Mouse (Mus musculus) mesoderm, embryonic 11.5 days (tissue): ENCODE data around the gene Suco.

ENCODE experiments used
- DNase-seq: peaks from one replicate; pipeline ENCODE4 v3.0.0-alpha.2; 2012; ENCODE audit warnings: low read depth, low spot score

The Suco gene

DNA sequence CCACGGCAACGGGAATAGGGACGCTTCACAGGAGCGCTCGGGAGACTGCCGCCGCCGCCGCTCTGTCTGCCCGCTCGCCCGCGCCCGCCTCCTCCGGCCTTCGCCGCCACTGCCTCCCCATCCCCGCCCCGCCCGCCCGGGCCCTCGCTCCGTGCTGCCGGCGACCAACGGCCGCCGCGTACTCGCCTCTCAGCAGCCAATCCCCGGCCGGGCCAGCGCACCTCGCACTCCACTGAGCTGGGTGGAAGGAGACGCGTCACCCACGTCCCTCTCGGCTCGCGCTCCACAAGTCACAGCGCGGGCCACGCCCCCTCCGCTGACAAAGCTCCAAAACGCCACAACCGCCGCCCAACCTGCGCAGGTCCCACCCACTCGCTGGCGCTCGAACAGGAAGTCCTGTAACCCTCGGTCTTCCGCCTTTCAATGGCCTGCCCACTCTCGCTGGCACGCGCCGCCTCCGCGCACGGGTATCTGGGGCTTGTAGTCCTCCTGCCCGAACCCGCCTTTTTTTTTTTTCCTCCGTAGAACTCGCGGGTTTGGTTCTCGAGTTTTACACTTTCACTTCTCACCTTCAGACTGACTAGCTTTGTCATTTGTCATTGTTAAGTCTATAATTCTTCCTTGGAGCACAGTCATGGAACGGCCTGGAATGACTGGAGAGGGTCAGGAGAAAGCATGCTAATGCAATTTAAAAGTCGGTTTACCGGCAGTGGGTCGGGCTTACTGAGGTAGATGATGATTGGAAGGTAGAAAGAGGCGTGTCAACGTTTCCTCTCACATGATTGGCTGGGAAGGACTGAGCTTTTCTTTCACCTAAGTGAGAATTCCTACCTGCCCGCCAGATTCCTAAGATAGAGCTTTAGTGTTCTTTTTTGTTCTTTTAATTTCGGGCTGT, at the start of gene Suco:
Gene Suco, minus strand, starts transcription at position 130 of the 895 bp plus-strand sequence.
- DNase-seq: peak; percentile 100

DNA sequence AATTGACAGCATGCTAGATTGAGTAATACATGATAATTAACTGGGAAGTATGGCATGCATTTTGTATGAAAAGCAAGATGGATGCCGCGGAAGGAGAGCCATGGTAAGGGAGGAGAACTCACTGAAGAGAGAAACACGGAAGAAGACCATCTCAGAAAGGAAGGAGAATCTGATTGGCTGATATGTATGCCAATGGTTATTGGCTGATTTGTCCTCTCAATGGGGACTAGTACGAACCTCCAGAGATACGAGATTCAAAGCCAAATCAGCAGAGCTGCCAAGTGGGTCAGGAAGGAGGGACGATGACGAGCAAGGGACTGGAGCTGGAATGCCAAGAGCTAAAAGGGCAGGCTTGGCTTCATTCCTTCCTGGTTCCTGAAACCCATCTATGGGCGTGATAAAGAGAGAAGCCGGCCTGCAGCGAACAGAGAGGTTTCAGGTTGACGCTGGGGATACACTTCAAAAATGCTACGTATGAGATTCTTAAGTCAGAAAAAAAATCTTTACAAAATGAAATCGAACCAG, 48.9 kb upstream of the Suco start:
- DNase-seq: no peak

DNA sequence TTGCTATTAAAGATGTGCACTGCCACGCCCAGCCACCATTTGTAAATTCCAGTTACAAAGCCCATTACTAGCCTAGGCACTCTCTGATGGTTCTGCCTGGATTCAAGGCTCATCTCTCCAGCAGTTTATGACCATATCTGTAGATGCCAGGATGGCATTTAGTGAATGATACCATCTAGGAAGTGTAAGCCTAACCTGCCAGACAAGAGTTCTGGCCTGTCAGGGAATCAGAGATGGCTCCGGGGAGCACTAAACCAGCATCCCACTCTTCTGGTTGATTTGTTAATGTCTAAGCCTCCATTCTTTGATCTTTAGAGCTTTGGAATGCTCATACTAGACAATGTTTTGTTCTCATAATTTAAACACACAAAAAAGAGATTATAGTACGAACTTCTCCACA, 47.8 kb upstream of the Suco start:
- no peak for DNase-seq

DNA sequence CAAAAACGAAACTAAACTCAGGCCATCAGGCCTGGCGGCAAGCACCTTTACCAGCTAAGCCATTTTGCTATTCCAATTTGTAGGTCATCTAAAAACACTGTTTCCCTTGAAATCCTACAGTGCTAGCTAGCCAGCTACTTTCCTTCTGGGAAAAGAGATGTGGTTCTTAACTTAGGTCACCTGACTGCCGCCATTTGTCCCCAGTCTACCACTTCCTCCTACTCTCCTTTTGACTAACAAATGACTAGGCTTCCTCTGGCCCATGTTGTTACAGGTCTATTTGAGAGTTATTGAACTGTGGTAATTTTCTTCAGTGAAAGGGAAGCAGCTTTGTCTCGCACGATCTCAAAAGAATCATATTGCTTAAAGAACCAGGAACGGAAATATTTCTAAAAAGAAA, 45.4 kb upstream of the Suco start:
- DNase-seq: no peak

DNA sequence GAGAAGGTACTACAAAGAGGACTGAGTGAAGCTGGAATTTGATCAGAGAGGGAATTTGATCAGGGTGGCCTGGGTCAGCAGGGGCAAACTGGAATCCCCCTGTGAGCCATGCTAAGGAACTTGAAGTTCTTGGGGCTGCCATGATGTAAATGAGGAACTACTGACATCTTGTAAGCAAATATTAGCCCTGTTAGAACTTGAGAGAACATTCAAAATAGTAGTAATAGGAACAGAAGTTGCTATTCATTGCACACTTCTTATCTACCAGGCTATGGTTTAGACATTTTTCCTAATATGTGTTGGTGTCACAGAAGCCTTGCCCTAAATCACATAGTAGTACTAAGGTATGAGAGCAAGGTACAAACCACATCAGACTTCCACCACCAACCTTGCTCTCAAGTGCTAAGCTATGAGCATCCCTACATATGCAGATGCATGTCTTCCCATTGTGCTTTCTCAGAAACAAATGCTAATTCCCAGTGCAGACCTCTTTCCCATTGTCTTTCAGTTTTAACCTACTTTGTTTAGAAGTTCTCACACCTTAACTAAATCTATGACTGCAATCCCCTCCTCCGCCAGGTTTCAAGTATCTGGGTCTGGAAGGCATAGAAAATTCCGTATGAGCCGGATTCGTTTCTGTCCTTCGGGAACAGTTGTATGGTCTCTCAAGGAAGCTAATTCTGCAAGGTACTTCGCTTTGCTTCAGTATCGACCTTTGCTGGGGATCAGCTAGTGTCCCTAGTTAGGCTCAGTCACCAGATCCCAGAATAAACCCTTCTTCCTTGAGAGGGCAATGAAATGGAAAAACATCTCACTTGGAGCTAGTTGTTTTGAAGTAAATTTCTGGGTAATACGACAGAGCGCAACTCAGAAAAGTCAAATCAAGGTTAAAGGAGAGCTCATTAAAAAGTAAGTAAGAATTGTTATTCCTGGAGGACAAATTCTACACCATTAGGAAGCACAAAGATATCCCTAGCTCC, 44.3 kb upstream of the Suco start:
- no peak for DNase-seq

DNA sequence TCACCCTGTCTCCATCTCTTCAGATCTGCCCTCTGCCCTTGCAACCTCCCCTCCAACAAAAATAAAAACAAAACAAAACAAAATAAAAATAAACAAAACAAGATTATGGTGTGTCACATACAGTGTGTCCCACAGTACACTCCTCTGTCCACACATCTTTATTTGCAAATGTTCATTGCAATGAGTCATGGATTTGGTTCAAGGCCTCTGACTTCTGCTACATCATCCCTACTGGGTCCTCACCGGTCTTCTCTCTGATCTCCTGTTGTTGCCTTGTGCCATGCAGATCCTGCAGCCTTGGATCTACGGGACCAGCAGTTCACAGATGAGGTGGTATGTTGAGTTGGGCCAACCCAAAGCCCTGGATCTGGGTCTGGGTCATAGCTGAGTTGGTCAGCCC, 43.1 kb upstream of the Suco start:
- no peak for DNase-seq

DNA sequence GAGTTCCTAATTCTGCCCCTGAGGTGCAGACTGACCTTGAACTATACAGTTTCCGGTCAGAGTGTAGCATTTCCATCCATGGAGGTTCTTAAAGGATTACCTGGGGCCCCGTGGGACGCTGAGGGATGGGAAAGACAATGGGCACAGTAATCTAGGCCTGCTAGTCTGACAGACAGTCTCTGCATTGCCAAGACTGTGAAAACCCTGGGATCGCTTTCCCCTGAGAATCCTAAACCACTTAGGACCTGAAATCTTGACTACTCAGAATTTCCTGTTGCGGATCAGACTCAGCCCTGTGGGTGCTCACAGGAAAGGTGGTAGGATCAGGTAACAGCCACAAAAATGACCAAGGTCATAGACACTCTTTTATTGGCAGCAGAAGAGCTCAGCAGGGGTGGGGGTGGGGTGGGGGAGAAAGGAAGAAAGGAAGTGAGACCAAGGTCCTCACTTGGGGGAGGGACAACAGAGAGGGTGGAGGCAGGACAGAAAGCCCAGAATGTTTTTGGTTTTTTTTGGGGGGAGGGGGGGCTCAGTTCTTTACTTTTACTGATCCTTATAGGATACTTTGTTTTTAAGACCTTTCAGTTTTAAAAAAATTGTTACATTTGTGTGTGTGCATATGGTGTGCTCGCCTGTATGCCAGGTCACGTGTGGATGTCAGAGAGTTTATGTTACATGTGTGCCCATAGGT, 42.3 kb upstream of the Suco start:
- no peak for DNase-seq

DNA sequence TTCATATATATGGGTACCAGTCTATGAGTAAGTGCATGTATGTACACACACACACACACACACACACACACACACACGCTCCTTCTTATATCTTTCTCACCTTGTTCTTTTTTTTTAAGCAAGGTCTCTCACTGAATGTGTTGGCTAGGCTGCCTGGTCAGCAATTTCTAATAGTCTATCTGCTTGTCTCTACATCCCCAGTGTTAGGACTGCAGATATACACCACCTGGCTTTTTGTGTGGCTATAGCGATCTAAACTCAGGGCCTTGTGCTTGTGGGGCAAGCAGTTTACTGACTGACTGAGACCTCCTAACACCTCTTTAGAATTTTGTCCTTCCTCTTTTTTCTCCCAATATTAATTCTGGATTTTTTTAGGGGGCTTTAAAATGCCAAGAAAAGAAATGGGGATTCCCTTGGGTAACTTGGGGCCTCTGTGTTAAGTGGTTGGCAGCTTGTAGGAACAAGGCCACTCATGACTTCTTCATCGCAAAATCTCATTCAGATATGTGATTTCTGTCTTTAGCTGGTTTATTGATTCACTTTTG, 41.5 kb upstream of the Suco start:
- DNase-seq: no peak

DNA sequence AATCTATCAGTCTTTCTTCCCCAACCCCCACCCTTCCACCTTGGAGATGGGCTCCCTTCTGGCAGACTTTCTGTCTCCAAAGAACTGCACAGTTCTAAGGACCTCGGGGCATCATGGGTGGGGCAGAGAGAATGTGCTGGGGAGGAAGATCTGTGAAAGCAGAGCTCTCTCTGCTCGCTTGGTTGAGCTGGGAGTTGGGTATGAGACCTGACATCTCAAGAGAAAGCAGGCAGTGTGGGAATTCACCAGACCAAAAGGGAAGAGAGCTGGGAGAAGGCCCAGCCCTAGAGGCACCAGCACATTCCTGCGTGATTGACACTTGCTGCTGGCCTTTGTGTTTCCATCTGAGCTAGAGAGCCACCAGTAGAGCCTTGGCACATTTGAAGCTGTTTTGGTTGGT, 39.6 kb upstream of the Suco start:
- no peak for DNase-seq

DNA sequence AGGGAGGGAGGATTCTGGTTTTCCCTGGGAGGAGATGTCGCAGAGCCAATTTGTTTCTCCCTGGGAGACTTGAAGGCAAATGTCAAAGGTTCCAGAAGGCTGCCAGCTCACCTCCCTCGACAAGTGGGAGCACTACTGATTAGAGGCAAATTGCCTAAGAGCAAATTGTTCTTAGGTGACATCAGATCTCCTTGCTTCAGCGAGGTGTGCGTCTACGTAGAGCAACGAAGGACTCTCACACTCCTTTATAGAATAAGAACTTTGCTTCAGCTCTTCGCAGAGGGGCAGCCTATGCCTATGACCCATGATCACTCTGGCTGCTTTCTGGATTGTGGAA, 37.1 kb upstream of the Suco start:
- DNase-seq: no peak

DNA sequence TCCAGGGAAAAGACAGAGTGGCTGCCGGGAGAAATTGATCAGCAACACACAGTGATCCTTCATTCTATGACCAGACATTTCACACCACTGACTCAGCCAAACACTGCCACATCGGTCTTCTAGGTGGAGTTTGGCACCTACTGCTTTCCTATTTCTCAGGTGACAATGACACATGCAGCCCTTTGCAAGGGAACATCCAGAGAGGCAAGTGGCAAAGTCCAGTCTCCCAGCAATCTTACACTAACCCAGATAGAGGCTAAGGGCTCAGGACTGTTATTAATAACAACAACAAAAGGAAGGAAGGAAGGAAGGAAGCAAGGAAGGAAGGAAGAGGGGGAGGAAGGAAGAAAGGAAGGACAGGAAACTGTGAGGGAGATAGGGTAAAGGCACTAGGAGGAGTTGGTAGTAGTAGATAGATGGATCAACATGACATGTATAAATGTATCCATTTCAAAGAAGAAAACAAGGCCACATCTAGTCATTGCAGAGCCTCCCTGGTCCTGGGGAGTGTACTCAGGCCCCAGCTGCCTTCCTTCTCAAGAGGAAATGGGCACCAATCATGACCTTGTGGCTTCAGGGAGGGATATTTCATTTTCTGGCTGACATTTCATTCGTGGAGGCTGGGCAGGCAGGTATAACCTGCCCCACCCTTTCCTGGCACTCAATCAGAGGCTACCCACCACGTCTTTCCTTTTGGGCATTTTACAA, 36.6 kb upstream of the Suco start:
- DNase-seq: no peak

DNA sequence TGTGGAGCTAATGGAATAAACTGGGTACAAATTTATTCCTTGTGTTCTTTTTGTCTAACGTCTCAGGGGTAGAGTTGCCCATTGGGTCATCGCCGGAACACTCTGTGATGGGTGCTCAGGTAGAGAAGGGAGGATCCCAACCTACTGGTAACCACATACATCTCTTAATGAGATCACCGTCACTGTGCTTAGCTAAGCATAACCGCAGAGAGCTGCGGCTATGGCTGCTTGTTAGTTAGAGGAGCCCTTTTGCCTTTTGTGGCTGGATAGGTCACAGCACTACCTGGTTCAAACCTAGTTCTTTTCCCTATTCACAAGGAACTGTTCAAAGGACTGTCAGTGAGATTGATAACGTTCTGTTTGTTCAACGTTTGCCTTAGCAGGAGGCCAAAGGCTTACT, 32.6 kb upstream of the Suco start:
- no peak for DNase-seq

DNA sequence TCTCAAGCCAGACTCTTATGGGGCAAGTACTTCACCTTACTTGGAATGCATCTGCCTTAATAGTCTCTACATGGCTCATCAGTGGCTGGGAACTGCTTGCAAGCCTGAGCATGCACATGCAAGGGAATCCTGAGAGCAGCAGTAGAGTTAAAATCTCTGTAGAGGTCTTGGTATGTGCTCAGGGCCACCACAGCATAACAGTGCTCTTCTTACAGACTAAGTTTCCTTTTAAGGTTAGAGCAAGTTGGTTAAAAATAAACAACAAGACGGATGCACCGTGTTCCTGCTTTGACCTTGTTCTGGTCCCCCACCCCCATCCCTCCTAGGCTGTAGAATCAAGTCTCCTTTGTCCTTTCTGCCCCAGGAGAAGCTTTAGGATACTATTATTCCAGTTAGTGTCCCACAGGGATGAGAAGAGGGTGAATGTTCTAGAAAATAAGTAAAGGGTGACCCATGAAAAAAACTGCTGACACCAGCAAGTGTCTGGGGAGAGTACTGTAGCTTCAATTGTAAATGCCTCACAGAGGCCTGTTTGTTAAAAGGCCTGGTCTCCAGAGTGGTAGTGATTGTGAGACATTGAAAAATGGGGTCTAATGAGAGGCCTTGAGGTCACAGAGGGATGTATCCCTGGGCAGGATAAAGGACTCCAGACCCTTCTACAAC, 31.4 kb upstream of the Suco start:
- no peak for DNase-seq

DNA sequence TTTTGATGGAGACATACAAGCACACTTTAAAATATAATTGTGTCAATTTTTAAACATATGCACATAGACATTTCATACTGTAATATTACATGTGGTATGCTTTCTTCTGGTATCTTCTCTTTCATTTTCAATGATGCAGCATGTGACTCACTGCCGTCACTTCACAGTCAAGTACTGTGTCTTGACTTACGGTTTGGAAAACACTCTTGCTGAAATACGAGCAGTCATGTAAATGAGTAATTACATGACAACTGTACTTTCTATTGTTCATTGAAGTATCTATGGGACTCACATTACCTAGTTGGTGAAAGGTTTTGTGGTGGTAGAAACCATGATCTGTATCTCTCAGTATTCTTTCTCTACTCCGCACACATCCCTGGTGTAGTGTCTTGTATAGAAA, 30.6 kb upstream of the Suco start:
- DNase-seq: no peak

DNA sequence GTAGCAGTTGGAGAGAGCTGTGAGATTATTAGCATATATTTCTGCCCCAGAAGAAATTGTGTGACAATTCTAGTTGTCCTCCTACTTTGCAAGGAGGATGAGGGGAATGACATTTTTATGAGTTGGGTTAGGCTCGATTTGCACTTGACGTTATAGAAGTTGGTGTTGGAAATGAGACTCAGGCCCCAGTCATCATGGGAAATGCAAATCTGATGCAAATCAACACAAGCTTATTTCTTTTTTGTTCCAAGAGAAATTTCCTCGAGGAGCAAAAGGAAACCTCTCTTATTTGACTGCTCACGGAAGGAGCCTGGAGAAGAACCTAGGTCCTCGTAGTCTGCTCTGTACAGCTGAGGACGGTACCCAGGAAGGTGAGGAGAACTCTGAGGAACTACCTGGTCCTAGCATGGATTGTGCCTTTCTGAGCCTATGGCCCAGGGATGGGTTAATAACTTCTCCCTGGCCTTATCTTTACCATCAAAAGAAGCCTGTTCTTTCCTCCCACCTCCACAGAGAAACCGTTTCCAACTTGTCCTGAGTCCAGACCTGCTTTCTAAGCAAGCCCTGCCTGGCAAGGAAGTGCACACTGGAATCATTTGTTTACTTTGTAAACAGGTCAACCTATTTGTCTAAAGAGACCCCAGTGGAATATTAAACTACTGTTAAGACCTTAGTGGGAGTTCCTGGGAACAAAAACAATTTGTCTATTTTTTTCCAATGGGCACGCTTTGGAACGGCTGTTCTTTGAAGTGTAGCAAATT, 26.4 kb upstream of the Suco start:
- no peak for DNase-seq

DNA sequence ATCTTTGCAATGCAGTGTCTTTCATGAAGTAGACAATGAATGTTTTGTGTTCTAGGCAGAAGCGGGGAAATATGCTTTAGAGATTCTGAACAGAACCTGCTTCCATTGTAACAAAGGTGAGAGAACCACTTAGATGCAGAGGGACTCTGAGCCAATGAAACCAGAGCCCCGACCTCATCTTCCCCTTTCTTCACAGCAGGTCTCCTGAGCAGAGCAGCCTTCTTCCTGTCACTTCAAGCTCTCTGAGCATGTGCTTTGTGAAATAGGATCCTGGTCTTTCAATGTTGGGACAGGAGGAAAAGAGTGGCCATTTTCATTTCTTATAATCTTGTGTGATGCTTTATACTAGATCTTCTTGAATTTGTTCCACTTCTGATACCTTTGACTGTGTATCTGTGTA, 23.6 kb upstream of the Suco start:
- DNase-seq: no peak

DNA sequence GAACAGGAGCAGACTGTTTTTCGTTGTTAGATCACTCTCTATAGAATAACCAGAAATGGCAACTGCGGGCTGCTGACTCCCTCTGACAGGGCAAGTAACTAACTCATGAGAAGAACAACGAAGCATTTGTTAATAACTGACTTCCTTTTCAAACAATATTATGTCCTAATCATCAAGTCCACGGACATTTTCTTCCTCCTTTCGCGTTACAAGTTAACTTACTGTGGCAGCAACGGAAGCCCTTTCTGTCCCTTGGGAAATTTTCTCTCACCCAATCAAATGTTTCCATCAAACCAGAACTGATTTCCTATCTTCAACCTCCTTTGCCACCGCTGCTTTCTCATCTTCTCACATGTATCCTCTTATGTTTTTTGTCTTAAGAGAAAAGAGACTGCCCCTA, 20.8 kb upstream of the Suco start:
- DNase-seq: no peak

DNA sequence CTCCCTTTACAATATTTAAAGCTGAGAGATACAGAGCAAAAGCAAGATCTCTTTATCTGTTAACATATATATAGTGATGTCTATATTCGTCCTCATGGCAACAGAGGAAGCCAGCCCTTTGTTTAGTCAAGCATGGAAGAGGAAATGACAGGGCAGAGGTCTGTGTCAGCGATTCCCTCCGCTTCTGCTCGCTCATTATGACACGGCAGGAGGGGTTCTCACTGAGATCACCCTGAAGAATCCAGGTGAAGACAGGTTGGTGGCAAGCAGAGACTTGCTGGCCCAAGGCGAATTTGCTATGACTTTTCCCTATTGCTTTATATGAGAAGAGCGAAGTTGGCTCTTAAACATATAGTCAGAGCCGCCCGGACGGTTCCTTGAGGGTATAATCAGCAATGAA, 19.6 kb upstream of the Suco start:
- DNase-seq: no peak

DNA sequence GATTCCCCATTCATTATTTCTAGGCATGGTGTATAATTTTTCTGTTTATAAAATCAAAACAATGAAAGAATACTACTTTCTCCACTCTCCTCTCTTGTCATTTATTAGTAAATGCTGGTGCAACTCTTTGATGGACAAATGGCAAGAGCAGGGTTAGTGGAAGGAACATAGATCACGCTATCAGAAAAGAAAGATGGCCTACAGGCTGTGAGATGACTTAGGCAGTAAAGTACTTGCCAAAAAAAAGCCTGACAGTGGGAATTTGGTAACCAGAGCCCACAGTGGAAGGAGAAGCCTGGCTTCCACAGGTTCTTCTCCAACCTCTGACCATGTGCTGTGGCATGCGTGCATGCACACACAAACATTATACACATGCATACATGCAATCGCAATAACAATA, 18.5 kb upstream of the Suco start:
- DNase-seq: no peak

DNA sequence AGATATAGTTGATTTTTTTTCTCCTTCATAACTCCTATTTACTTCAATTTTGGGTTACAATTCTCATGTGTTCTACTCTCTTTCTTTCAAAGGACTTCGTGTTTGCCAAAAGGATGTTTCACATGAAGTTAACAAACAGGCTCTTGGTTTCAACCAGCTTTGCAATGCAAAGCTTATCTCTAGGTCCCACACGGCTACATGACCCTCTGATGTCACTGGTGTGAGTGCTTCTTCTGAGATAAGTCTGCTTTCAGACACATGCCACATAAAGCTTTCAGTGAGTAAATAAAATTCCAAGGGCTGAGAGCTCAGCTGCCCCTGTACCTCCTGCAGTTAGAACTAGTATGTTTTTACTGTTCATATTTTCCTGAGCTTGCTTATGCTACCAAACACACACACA, 18.1 kb upstream of the Suco start:
- DNase-seq: no peak
